In genomic region chr4:98654419-98654821, GRCm38 (mm10) we compare ENCODE assay signal across 15 mouse cellular contexts.
A peak's percentile ranks its signal among the peaks of the same experiment; 100 is the strongest.
DNase-seq lines count a peak whose midpoint lies in the region; ATAC-seq and TF ChIP-seq lines count a peak whose summit lies in the region.
"Had no signal": no experiment of that assay in that cellular context is flagged by ENCODE, and none has a peak within 500 bp of the region (broad histone marks: within the 10 kb centered on the region; RNA-seq: fewer than 3 reads in every experiment).

No protein-coding gene starts in this region.

- H3K4me2 ChIP-seq in lung, embryonic 14.5 days: no peak overlapping the region
- no peak overlapping the region for H3K4me2 ChIP-seq in limb, embryonic 14.5 days (replicated peaks; ENCODE audit: low read depth, low read length, severe bottlenecking)
- H3K4me2 ChIP-seq: heart, embryonic 13.5 days had no signal

- H3K27ac ChIP-seq in lung, embryonic 14.5 days (ENCODE audit: low read depth): no peak overlapping the region
- peak overlapping the region; percentile 87 for H3K27ac ChIP-seq in cerebellum, adult 2 months (ENCODE audit: insufficient read depth, low read length)
- H3K27ac ChIP-seq in limb, embryonic 14.5 days (replicated peaks; ENCODE audit: low read depth, low read length): no peak overlapping the region
- H3K27ac ChIP-seq: heart, embryonic 13.5 days; layer of hippocampus, adult 2 months had no signal

- no peaks in the 10 kb centered on the region for H3K27me3 ChIP-seq in lung, embryonic 14.5 days (ENCODE audit: insufficient read depth, low read length)
- H3K27me3 ChIP-seq in cerebellum, adult 2 months (ENCODE audit: control insufficient read depth, insufficient read depth, low read length): no peaks in the 10 kb centered on the region
- no peaks in the 10 kb centered on the region for H3K27me3 ChIP-seq in limb, embryonic 14.5 days (ENCODE audit: control insufficient read depth, insufficient read depth, low read length)
- H3K27me3 ChIP-seq: heart, embryonic 13.5 days; megakaryocyte, embryonic 14.5 days had no signal

- no peak for TF ChIP-seq POLR2A in cerebellum, adult 2 months (IDR thresholded peaks at IDR 0.05; ENCODE audit: borderline replicate concordance, insufficient read depth, low read length)
- no peak for TF ChIP-seq POLR2A in limb, embryonic 14.5 days (IDR thresholded peaks at IDR 0.05; ENCODE audit: borderline replicate concordance, extremely low read depth, insufficient read depth, insufficient read length)

- no peak for TF ChIP-seq CTCF in lung, embryonic 14.5 days (IDR thresholded peaks at IDR 0.05; ENCODE audit: low read depth)
- TF ChIP-seq CTCF in cerebellum, adult 2 months (IDR thresholded peaks at IDR 0.05; ENCODE audit: borderline replicate concordance, insufficient read depth, low read depth, low read length): no peak

- H3K36me3 ChIP-seq in lung, embryonic 14.5 days (ENCODE audit: insufficient read depth): no peaks in the 10 kb centered on the region
- 0 out of 2 replicates have a peak, but pooled peaks cover 4% of the 10 kb centered on the region for H3K36me3 ChIP-seq in limb, embryonic 14.5 days (ENCODE audit: control insufficient read depth, insufficient read depth, low read length)

- peak; percentile 53 for DNase-seq in lung, embryonic 14.5 days
- DNase-seq in lung, postnatal 4 days: no peak
- peak; percentile 86 to 95 for DNase-seq in cerebellum, adult 2 months
- peak; percentile 18 for DNase-seq in embryo, embryonic 11 days
- peak; percentile 34 for DNase-seq in limb, embryonic 14.5 days (ENCODE audit: low spot score)
- DNase-seq in ovary, postnatal 14 days (ENCODE audit: low spot score): no peak
- no peak for DNase-seq in layer of hippocampus, adult 8-10 months (ENCODE audit: low spot score in 2 of 2)
- no peak for DNase-seq in adrenal gland, postnatal 10 days
- DNase-seq: gastrocnemius, postnatal 10 days; liver; thymus, postnatal 25 days had no signal

- no peak overlapping the region for H3K4me3 ChIP-seq in lung, embryonic 14.5 days (ENCODE audit: low read depth, low read length)
- no peak overlapping the region for H3K4me3 ChIP-seq in cerebellum, adult 2 months (replicated peaks; ENCODE audit: insufficient read depth, low read depth, low read length)
- H3K4me3 ChIP-seq in limb, embryonic 14.5 days (replicated peaks; ENCODE audit: low read length): no peak overlapping the region
- H3K4me3 ChIP-seq: heart, embryonic 13.5 days; layer of hippocampus, adult 2 months; megakaryocyte, embryonic 14.5 days had no signal

- WGBS in lung, embryonic 14.5 days: 13% methylated on average over 2 of the region's 2 CpGs
- 4% methylated on average over 2 of the region's 2 CpGs for WGBS in cerebellum, adult 2 months
- WGBS in limb, embryonic 14.5 days: 21% methylated on average over 2 of the region's 2 CpGs

- no peak overlapping the region for H3K9ac ChIP-seq in lung, embryonic 14.5 days
- no peak overlapping the region for H3K9ac ChIP-seq in limb, embryonic 14.5 days (ENCODE audit: low read depth, low read length, severe bottlenecking)
- H3K9ac ChIP-seq: heart, embryonic 13.5 days had no signal

- H3K9me3 ChIP-seq in lung, embryonic 14.5 days (ENCODE audit: low read depth, low read length): no peaks in the 10 kb centered on the region
- no peaks in the 10 kb centered on the region for H3K9me3 ChIP-seq in limb, embryonic 14.5 days (ENCODE audit: control insufficient read depth, low read length)
- H3K9me3 ChIP-seq: heart, embryonic 13.5 days had no signal

- ATAC-seq in lung, embryonic 14.5 days (ENCODE audit: insufficient read depth): peak; percentile 72; the same call in 1 of the 2 replicates
- peak; percentile 48 for ATAC-seq in limb, embryonic 14.5 days (ENCODE audit: low FRiP score, low read depth)
- ATAC-seq: inflammation-experienced regulatory T-cells, adult 6 months had no signal

- H3K4me1 ChIP-seq in lung, embryonic 14.5 days (ENCODE audit: insufficient read depth): no peaks in the 10 kb centered on the region; the same call in 1 of the 2 replicates
- peaks cover 9% of the 10 kb centered on the region for H3K4me1 ChIP-seq in cerebellum, adult 2 months (ENCODE audit: control insufficient read depth, insufficient read depth, low read length)
- H3K4me1 ChIP-seq in limb, embryonic 14.5 days (ENCODE audit: control insufficient read depth, insufficient read depth, low read length): peaks cover 26% of the 10 kb centered on the region
- H3K4me1 ChIP-seq: megakaryocyte, embryonic 14.5 days had no signal

Comparison
In these comparisons a context has a peak if more than half of its experiments do, and no peak if none do; other contexts are left out.
1. DNase-seq: peak in lung, embryonic 14.5 days (single experiment), cerebellum, adult 2 months (2 of 2), embryo, embryonic 11 days (single experiment) and limb, embryonic 14.5 days (single experiment); none in lung, postnatal 4 days (0 of 2), ovary, postnatal 14 days (single experiment), layer of hippocampus, adult 8-10 months (0 of 2) and adrenal gland, postnatal 10 days (single experiment).